Mouse (Mus musculus): ENCODE results near the gene Gm20517. TPM values are rescaled to one million over a fixed set of nuclear protein-coding genes. Genes with fewer than 3 reads are reported as not detected.

Gene Gm20517
- polyA plus RNA-seq, 1 experiment from 2014 or later = 1.4 TPM

- Histone ChIP-seq H3K27ac (replicated peaks; ENCODE audit: low read depth, low read length) (no peak overlapping the region), H3K27me3 (replicated peaks; ENCODE audit: control insufficient read depth, insufficient read depth, low read length) (no peaks in the 10 kb centered on the region), H3K9ac (ENCODE audit: low read depth, low read length) (no peak overlapping the region), H3K36me3 (ENCODE audit: control insufficient read depth, insufficient read depth, low read length) (peaks cover 26% of the 10 kb centered on the region), H3K9me3 (ENCODE audit: control insufficient read depth, low read length) (no peaks in the 10 kb centered on the region), H3K4me1 (ENCODE audit: control insufficient read depth, insufficient read depth, low read length) (no peaks in the 10 kb centered on the region), H3K4me2 (ENCODE audit: low read depth, low read length) (no peak overlapping the region), H3K4me3 (ENCODE audit: low read depth, low read length) (no peak overlapping the region)
- ATAC-seq (ENCODE audit: low read depth) = no peak; the same call in 1 of the 2 replicates
- DNase-seq (ENCODE audit: low spot score) = peak; percentile 35
- 50% methylated on average over 1 of the region's 1 CpGs for WGBS
Observed at GRCm38 (mm10) chr17:47706196-47706595, 94.8 kb downstream of the Gm20517 start.

- WGBS = 74% methylated on average over 3 of the region's 3 CpGs
- Histone ChIP-seq H3K4me2 (ENCODE audit: low read depth, low read length) (no peak overlapping the region), H3K27ac (replicated peaks; ENCODE audit: low read depth, low read length) (no peak overlapping the region), H3K36me3 (ENCODE audit: control insufficient read depth, insufficient read depth, low read length) (0 out of 2 replicates have a peak, but pooled peaks cover 9% of the 10 kb centered on the region), H3K9me3 (ENCODE audit: control insufficient read depth, low read length) (no peaks in the 10 kb centered on the region), H3K9ac (ENCODE audit: low read depth, low read length) (no peak overlapping the region), H3K27me3 (replicated peaks; ENCODE audit: control insufficient read depth, insufficient read depth, low read length) (no peaks in the 10 kb centered on the region), H3K4me1 (ENCODE audit: control insufficient read depth, insufficient read depth, low read length) (no peaks in the 10 kb centered on the region), H3K4me3 (ENCODE audit: low read depth, low read length) (no peak overlapping the region)
- no peak for ATAC-seq (ENCODE audit: low read depth)
- no peak for DNase-seq (ENCODE audit: low spot score)
Observed at GRCm38 (mm10) chr17:47707961-47708360, 96.6 kb downstream of the Gm20517 start.

GRCm38 (mm10) chr17:47708972-47709371 lies 97.6 kb downstream of the Gm20517 start:
- H3K9me3 ChIP-seq (ENCODE audit: control insufficient read depth, low read length) = no peaks in the 10 kb centered on the region
- ATAC-seq (ENCODE audit: low read depth) (no peak), DNase-seq (ENCODE audit: low spot score) (no peak)
- H3K27me3 ChIP-seq (replicated peaks; ENCODE audit: control insufficient read depth, insufficient read depth, low read length) = no peaks in the 10 kb centered on the region
- no peaks in the 10 kb centered on the region for H3K4me1 ChIP-seq (ENCODE audit: control insufficient read depth, insufficient read depth, low read length)
- no peak overlapping the region for H3K4me2 ChIP-seq (ENCODE audit: low read depth, low read length)
- H3K9ac ChIP-seq (ENCODE audit: low read depth, low read length) = no peak overlapping the region
- H3K4me3 ChIP-seq (ENCODE audit: low read depth, low read length) = no peak overlapping the region
- H3K27ac ChIP-seq (replicated peaks; ENCODE audit: low read depth, low read length) = no peak overlapping the region
- WGBS = 70% methylated on average over 4 of the region's 4 CpGs
- H3K36me3 ChIP-seq (ENCODE audit: control insufficient read depth, insufficient read depth, low read length) = no peaks in the 10 kb centered on the region

GRCm38 (mm10) chr17:47710036-47710435 lies 98.6 kb downstream of the Gm20517 start:
- H3K4me1 ChIP-seq (ENCODE audit: control insufficient read depth, insufficient read depth, low read length) = no peaks in the 10 kb centered on the region
- no peak overlapping the region for H3K4me2 ChIP-seq (ENCODE audit: low read depth, low read length)
- no peaks in the 10 kb centered on the region for H3K36me3 ChIP-seq (ENCODE audit: control insufficient read depth, insufficient read depth, low read length)
- no peak overlapping the region for H3K27ac ChIP-seq (replicated peaks; ENCODE audit: low read depth, low read length)
- H3K9me3 ChIP-seq (ENCODE audit: control insufficient read depth, low read length) = no peaks in the 10 kb centered on the region
- ATAC-seq (ENCODE audit: low read depth) = no peak
- no peak for DNase-seq (ENCODE audit: low spot score)
- H3K9ac ChIP-seq (ENCODE audit: low read depth, low read length) = no peak overlapping the region
- no peaks in the 10 kb centered on the region for H3K27me3 ChIP-seq (replicated peaks; ENCODE audit: control insufficient read depth, insufficient read depth, low read length)
- 66% methylated on average over 3 of the region's 3 CpGs for WGBS
- H3K4me3 ChIP-seq (ENCODE audit: low read depth, low read length) = no peak overlapping the region

GRCm38 (mm10) chr17:47711883-47712282 lies 100.5 kb downstream of the Gm20517 start:
- Histone ChIP-seq H3K36me3 (ENCODE audit: control insufficient read depth, insufficient read depth, low read length) (no peaks in the 10 kb centered on the region), H3K27me3 (replicated peaks; ENCODE audit: control insufficient read depth, insufficient read depth, low read length) (no peaks in the 10 kb centered on the region), H3K4me3 (ENCODE audit: low read depth, low read length) (no peak overlapping the region), H3K4me2 (ENCODE audit: low read depth, low read length) (no peak overlapping the region), H3K4me1 (ENCODE audit: control insufficient read depth, insufficient read depth, low read length) (no peaks in the 10 kb centered on the region), H3K9ac (ENCODE audit: low read depth, low read length) (no peak overlapping the region), H3K27ac (replicated peaks; ENCODE audit: low read depth, low read length) (no peak overlapping the region), H3K9me3 (ENCODE audit: control insufficient read depth, low read length) (no peaks in the 10 kb centered on the region)
- DNase-seq (ENCODE audit: low spot score) (no peak), ATAC-seq (ENCODE audit: low read depth) (no peak)
- WGBS = 78% methylated on average over 6 of the region's 6 CpGs

GRCm38 (mm10) chr17:47712889-47713571 lies 101.6 kb downstream of the Gm20517 start:
- no peak for DNase-seq (ENCODE audit: low spot score)
- no peak overlapping the region for H3K27ac ChIP-seq (replicated peaks; ENCODE audit: low read depth, low read length)
- no peak overlapping the region for H3K4me2 ChIP-seq (ENCODE audit: low read depth, low read length)
- no peaks in the 10 kb centered on the region for H3K9me3 ChIP-seq (ENCODE audit: control insufficient read depth, low read length)
- ATAC-seq (ENCODE audit: low read depth) = no peak
- H3K4me1 ChIP-seq (ENCODE audit: control insufficient read depth, insufficient read depth, low read length) = no peaks in the 10 kb centered on the region
- 51% methylated on average over 20 of the region's 22 CpGs for WGBS
- no peak overlapping the region for H3K4me3 ChIP-seq (ENCODE audit: low read depth, low read length)
- no peaks in the 10 kb centered on the region for H3K36me3 ChIP-seq (ENCODE audit: control insufficient read depth, insufficient read depth, low read length)
- H3K27me3 ChIP-seq (replicated peaks; ENCODE audit: control insufficient read depth, insufficient read depth, low read length) = no peaks in the 10 kb centered on the region
- no peak overlapping the region for H3K9ac ChIP-seq (ENCODE audit: low read depth, low read length)

GRCm38 (mm10) chr17:47715037-47715436 lies 103.6 kb downstream of the Gm20517 start:
- Histone ChIP-seq H3K27me3 (replicated peaks; ENCODE audit: control insufficient read depth, insufficient read depth, low read length) (no peaks in the 10 kb centered on the region), H3K9me3 (ENCODE audit: control insufficient read depth, low read length) (no peaks in the 10 kb centered on the region), H3K9ac (ENCODE audit: low read depth, low read length) (no peak overlapping the region), H3K4me3 (ENCODE audit: low read depth, low read length) (no peak overlapping the region), H3K4me2 (ENCODE audit: low read depth, low read length) (no peak overlapping the region), H3K27ac (replicated peaks; ENCODE audit: low read depth, low read length) (no peak overlapping the region), H3K4me1 (ENCODE audit: control insufficient read depth, insufficient read depth, low read length) (no peaks in the 10 kb centered on the region), H3K36me3 (ENCODE audit: control insufficient read depth, insufficient read depth, low read length) (no peaks in the 10 kb centered on the region)
- no peak for DNase-seq (ENCODE audit: low spot score)
- ATAC-seq (ENCODE audit: low read depth) = no peak
- WGBS = 44% methylated on average over 3 of the region's 3 CpGs

GRCm38 (mm10) chr17:47721183-47721582 lies 109.8 kb downstream of the Gm20517 start:
- no peak overlapping the region for H3K9ac ChIP-seq (ENCODE audit: low read depth, low read length)
- DNase-seq (ENCODE audit: low spot score) (no peak), ATAC-seq (ENCODE audit: low read depth) (no peak)
- no peaks in the 10 kb centered on the region for H3K9me3 ChIP-seq (ENCODE audit: control insufficient read depth, low read length)
- no peaks in the 10 kb centered on the region for H3K36me3 ChIP-seq (ENCODE audit: control insufficient read depth, insufficient read depth, low read length)
- no peak overlapping the region for H3K27ac ChIP-seq (replicated peaks; ENCODE audit: low read depth, low read length)
- no peaks in the 10 kb centered on the region for H3K4me1 ChIP-seq (ENCODE audit: control insufficient read depth, insufficient read depth, low read length)
- no peak overlapping the region for H3K4me2 ChIP-seq (ENCODE audit: low read depth, low read length)
- no peaks in the 10 kb centered on the region for H3K27me3 ChIP-seq (replicated peaks; ENCODE audit: control insufficient read depth, insufficient read depth, low read length)
- H3K4me3 ChIP-seq (ENCODE audit: low read depth, low read length) = no peak overlapping the region
- WGBS = 82% methylated on average over 4 of the region's 4 CpGs

- no peak within 1 kb of the TSS for H3K27ac ChIP-seq (replicated peaks; ENCODE audit: low read depth, low read length)
- H3K4me3 ChIP-seq (ENCODE audit: low read depth, low read length) = no peak within 1 kb of the TSS
- H3K27me3 ChIP-seq (replicated peaks; ENCODE audit: control insufficient read depth, insufficient read depth, low read length) = no peaks in the 10 kb centered on the region
- ATAC-seq (ENCODE audit: low read depth) (no peak), DNase-seq (ENCODE audit: low spot score) (no peak)
- 75% methylated on average over 11 of the region's 11 CpGs for WGBS
- no peak within 1 kb of the TSS for H3K4me2 ChIP-seq (ENCODE audit: low read depth, low read length)
- no peaks in the 10 kb centered on the region for H3K36me3 ChIP-seq (ENCODE audit: control insufficient read depth, insufficient read depth, low read length)
- H3K4me1 ChIP-seq (ENCODE audit: control insufficient read depth, insufficient read depth, low read length) = no peaks in the 10 kb centered on the region
- no peak within 1 kb of the TSS for H3K9ac ChIP-seq (ENCODE audit: low read depth, low read length)
- no peaks in the 10 kb centered on the region for H3K9me3 ChIP-seq (ENCODE audit: control insufficient read depth, low read length)
Observed at GRCm38 (mm10) chr17:47726566-47726965, 115.2 kb downstream of the Gm20517 start, which contains the start of gene Pgc. Pgc (plus strand) TSS chr17:47726842.

All from embryonic facial prominence, embryonic 14.5 days (tissue).